Mouse (Mus musculus): ENCODE measurements around the gene Zfp119b. TPM values are rescaled to one million over a fixed set of nuclear protein-coding genes. Genes with fewer than 3 reads are reported as not detected.

Gene Zfp119b
- total and polyA plus RNA-seq, 2 experiments from 2014 or later, result 2.9 to 5.6 TPM

DNA sequence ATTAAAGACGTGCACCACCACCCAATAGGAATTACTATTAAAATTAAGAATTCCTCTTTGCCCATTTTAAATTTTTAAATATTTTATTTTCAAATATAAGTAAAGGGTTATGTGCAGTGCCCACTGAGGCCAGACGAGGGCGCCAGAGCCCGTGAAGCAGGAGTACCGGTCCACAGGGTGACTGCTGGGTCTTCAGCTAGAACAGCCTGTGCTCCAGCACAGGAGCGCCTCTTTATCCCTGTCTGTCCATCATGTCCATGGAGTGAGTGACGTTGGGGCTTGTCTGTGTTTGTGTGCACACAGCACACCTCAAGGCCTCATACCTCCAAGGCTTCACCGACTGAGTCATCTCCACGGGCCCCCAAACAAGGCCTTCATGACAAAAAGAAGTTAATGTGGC, 7.9 kb upstream of the Zfp119b start:
- peaks cover 21% of the 10 kb centered on the region; the same call in 1 of the 2 replicates for H3K27me3 ChIP-seq (ENCODE audit: control insufficient read depth, insufficient read depth, low read length)
- no peak for ATAC-seq (ENCODE audit: insufficient read depth, low read depth)

DNA sequence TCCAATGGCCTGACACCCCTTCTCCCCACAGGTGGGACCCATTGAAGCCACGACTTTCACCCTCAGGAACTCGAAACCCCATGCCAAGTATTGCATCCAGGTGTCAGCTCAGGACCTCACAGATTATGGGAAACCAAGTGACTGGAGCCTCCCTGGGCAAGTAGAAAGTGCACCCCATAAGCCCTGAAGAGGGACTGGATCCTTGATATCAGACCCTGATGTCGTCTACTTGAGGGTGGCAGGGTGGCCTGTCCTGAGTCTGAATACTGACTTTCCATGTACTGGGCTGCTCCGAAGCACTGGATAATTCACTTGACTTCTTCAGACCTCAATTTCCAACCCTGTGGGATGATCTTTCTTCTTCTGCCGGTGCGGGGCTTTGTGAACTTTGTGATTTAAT, 7.3 kb upstream of the Zfp119b start:
- no peak overlapping the region for H3K4me3 ChIP-seq (ENCODE audit: low read depth, low read length)
- ATAC-seq (ENCODE audit: insufficient read depth, low read depth) (no peak), DNase-seq (ENCODE audit: low spot score) (no peak)
- H3K27me3 ChIP-seq (ENCODE audit: control insufficient read depth, insufficient read depth, low read length), result peaks cover 21% of the 10 kb centered on the region; the same call in 1 of the 2 replicates
- H3K9me3 ChIP-seq (replicated peaks; ENCODE audit: control insufficient read depth, low read length), result no peaks in the 10 kb centered on the region
- no peak overlapping the region for H3K9ac ChIP-seq (replicated peaks; ENCODE audit: low read depth, low read length)
- no peak for TF ChIP-seq CTCF (IDR thresholded peaks at IDR 0.05; ENCODE audit: low read depth)
- no peak for TF ChIP-seq EP300 (IDR thresholded peaks at IDR 0.05; ENCODE audit: low read depth)
- peaks cover 10% of the 10 kb centered on the region; the same call in 1 of the 2 replicates for H3K36me3 ChIP-seq (replicated peaks; ENCODE audit: control insufficient read depth, insufficient read depth, low read length)
- 40% methylated on average over 6 of the region's 6 CpGs for WGBS
- no peak overlapping the region for H3K4me2 ChIP-seq (ENCODE audit: low read depth, low read length)
- H3K4me1 ChIP-seq (ENCODE audit: control insufficient read depth, insufficient read depth), result peaks cover 4% of the 10 kb centered on the region; the same call in 1 of the 2 replicates
- H3K27ac ChIP-seq (ENCODE audit: low read depth), result no peak overlapping the region

More for the DNA sequence above, 7.9 kb upstream of the Zfp119b start:
- no peak overlapping the region for H3K4me2 ChIP-seq (ENCODE audit: low read depth, low read length)
- TF ChIP-seq CTCF (IDR thresholded peaks at IDR 0.05; ENCODE audit: low read depth) (peak; percentile 78), EP300 (IDR thresholded peaks at IDR 0.05; ENCODE audit: low read depth) (no peak)
- no peak overlapping the region for H3K9ac ChIP-seq (replicated peaks; ENCODE audit: low read depth, low read length)
- no peak overlapping the region for H3K4me3 ChIP-seq (ENCODE audit: low read depth, low read length)
- peaks cover 4% of the 10 kb centered on the region; the same call in 1 of the 2 replicates for H3K4me1 ChIP-seq (ENCODE audit: control insufficient read depth, insufficient read depth)
- no peaks in the 10 kb centered on the region for H3K9me3 ChIP-seq (replicated peaks; ENCODE audit: control insufficient read depth, low read length)
- H3K27ac ChIP-seq (ENCODE audit: low read depth), result no peak overlapping the region
- peak; percentile 76 for DNase-seq (ENCODE audit: low spot score)
- 14% methylated on average over 9 of the region's 9 CpGs for WGBS
- peaks cover 15% of the 10 kb centered on the region for H3K36me3 ChIP-seq (replicated peaks; ENCODE audit: control insufficient read depth, insufficient read depth, low read length)

DNA sequence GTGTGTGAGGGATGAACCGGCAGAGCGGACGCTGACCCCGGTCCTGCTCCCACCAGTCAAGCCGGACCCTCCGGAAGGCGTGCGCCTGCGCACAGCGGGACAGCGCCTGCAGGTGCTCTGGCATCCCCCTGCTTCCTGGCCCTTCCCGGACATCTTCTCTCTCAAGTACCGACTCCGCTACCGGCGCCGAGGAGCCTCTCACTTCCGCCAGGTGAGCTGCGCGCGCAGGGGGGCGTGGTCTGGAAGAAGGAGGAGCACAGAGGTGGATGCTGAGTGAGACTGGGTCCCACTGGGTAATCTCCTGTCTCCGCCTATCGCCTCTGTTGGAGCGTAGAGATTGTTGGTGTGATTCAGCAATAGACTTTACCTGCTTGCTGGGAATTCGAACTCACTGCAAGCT, 6.8 kb upstream of the Zfp119b start:
- Histone ChIP-seq H3K36me3 (replicated peaks; ENCODE audit: control insufficient read depth, insufficient read depth, low read length) (0 out of 2 replicates have a peak, but pooled peaks cover 5% of the 10 kb centered on the region), H3K4me2 (ENCODE audit: low read depth, low read length) (peak overlapping the region; percentile 47), H3K27ac (ENCODE audit: low read depth) (no peak overlapping the region), H3K27me3 (ENCODE audit: control insufficient read depth, insufficient read depth, low read length) (peaks cover 21% of the 10 kb centered on the region; the same call in 1 of the 2 replicates), H3K9ac (replicated peaks; ENCODE audit: low read depth, low read length) (no peak overlapping the region), H3K9me3 (replicated peaks; ENCODE audit: control insufficient read depth, low read length) (no peaks in the 10 kb centered on the region), H3K4me1 (ENCODE audit: control insufficient read depth, insufficient read depth) (peaks cover 4% of the 10 kb centered on the region; the same call in 1 of the 2 replicates), H3K4me3 (ENCODE audit: low read depth, low read length) (peak overlapping the region; percentile 25)
- no peak for DNase-seq (ENCODE audit: low spot score)
- WGBS, result 2% methylated on average over 25 of the region's 26 CpGs
- TF ChIP-seq CTCF (IDR thresholded peaks at IDR 0.05; ENCODE audit: low read depth) (no peak), EP300 (IDR thresholded peaks at IDR 0.05; ENCODE audit: low read depth) (no peak)
- ATAC-seq (ENCODE audit: insufficient read depth, low read depth), result no peak

DNA sequence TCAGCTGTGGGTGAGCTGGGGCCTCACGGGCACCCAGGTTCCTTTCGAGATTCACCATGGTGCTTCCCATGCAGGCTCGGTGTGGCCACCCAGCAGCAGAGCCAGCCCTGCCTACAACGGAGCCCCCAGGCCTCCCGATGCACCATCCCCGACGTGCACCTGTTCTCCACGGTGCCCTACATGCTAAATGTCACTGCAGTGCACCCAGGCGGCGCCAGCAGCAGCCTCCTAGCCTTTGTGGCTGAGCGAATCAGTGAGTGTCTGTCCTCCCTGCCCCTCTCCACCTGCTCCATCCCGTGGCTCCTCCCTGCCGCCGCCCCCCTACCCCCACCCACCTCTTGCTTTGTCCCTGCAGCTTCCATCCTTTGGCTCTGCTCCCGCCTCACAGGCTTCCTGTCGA, 4.9 kb upstream of the Zfp119b start:
- H3K27me3 ChIP-seq (ENCODE audit: control insufficient read depth, insufficient read depth, low read length), result peaks cover 21% of the 10 kb centered on the region; the same call in 1 of the 2 replicates

DNA sequence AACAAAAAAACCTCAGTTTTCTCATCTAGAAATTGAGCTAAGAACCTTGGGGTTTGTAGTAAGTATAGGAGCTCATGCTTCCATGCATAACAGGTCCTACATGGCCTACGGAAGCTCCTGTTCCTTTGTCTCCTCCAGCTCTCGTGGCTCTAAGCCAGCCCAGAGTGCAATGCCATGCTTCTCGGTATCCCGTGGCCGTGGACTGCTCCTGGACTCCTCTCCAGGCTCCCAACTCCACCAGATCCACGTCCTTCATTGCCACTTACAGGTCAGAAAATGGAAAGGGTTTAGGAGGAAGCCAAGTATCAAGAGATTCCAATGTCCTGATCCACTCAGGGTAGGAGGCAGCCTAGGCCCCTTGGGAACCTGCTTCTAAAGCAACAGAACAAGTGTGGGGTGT, 4.5 kb upstream of the Zfp119b start:
- TF ChIP-seq CTCF (IDR thresholded peaks at IDR 0.05; ENCODE audit: low read depth) (no peak), EP300 (IDR thresholded peaks at IDR 0.05; ENCODE audit: low read depth) (no peak)
- Histone ChIP-seq H3K4me1 (ENCODE audit: control insufficient read depth, insufficient read depth) (peaks cover 4% of the 10 kb centered on the region; the same call in 1 of the 2 replicates), H3K27me3 (ENCODE audit: control insufficient read depth, insufficient read depth, low read length) (peaks cover 21% of the 10 kb centered on the region; the same call in 1 of the 2 replicates), H3K4me3 (ENCODE audit: low read depth, low read length) (no peak overlapping the region), H3K36me3 (replicated peaks; ENCODE audit: control insufficient read depth, insufficient read depth, low read length) (no peaks in the 10 kb centered on the region), H3K4me2 (ENCODE audit: low read depth, low read length) (no peak overlapping the region), H3K9ac (replicated peaks; ENCODE audit: low read depth, low read length) (no peak overlapping the region), H3K27ac (ENCODE audit: low read depth) (no peak overlapping the region), H3K9me3 (replicated peaks; ENCODE audit: control insufficient read depth, low read length) (no peaks in the 10 kb centered on the region)
- ATAC-seq (ENCODE audit: insufficient read depth, low read depth), result no peak
- no peak for DNase-seq (ENCODE audit: low spot score)
- WGBS, result 58% methylated on average over 6 of the region's 6 CpGs

More for the DNA sequence above, 4.9 kb upstream of the Zfp119b start:
- ATAC-seq (ENCODE audit: insufficient read depth, low read depth) (no peak), DNase-seq (ENCODE audit: low spot score) (no peak)
- H3K4me2 ChIP-seq (ENCODE audit: low read depth, low read length), result no peak overlapping the region
- H3K9me3 ChIP-seq (replicated peaks; ENCODE audit: control insufficient read depth, low read length), result no peaks in the 10 kb centered on the region
- H3K9ac ChIP-seq (replicated peaks; ENCODE audit: low read depth, low read length), result no peak overlapping the region
- H3K4me1 ChIP-seq (ENCODE audit: control insufficient read depth, insufficient read depth), result peaks cover 4% of the 10 kb centered on the region; the same call in 1 of the 2 replicates
- H3K4me3 ChIP-seq (ENCODE audit: low read depth, low read length), result no peak overlapping the region
- TF ChIP-seq EP300 (IDR thresholded peaks at IDR 0.05; ENCODE audit: low read depth) (no peak), CTCF (IDR thresholded peaks at IDR 0.05; ENCODE audit: low read depth) (no peak)
- H3K27ac ChIP-seq (ENCODE audit: low read depth), result no peak overlapping the region
- H3K36me3 ChIP-seq (replicated peaks; ENCODE audit: control insufficient read depth, insufficient read depth, low read length), result no peaks in the 10 kb centered on the region
- WGBS, result 32% methylated on average over 16 of the region's 16 CpGs

Data from heart, postnatal 0 days (tissue).